Mouse (Mus musculus) olfactory bulb, adult 2 months (tissue): ENCODE data around the gene Zbtb25.

ENCODE experiments used
- CTCF ChIP-seq: fragments of 200-500 bp; IDR thresholded peaks from 2 replicates; pipeline ENCODE4 v1.5.1; 2012; ENCODE audit warnings: low read depth, mild to moderate bottlenecking, low read length, moderate library complexity; ENCODE audit not compliant: insufficient read depth
- POLR2A ChIP-seq: fragments of 200-500 bp; IDR thresholded peaks from 2 replicates; pipeline ENCODE4 v1.6.1; 2012; ENCODE audit warnings: mild to moderate bottlenecking, low read depth, low read length, moderate library complexity; ENCODE audit not compliant: insufficient read depth

DNA sequence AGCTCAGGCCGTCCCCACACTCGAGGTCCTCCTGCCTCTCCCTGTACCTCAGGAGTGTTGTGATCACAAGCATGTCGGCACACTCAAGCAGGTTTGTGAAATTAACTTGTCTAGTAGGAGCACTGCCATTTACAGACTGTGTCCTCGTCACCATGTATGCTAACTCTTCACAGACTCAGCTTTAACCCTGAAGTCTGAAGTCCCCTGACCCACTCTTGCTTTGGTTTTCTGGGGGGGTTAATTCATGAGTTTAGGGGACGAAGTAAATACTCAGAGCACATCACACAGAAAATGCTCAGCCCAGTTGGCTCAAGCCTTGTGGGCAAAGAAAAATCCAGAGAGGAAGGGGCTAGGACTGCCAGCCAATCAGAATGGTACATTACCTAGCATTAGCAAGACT is 33.8 kb downstream of the Zbtb25 start:
- TF ChIP-seq POLR2A, result no peak
- TF ChIP-seq CTCF, result no peak
